Mouse (Mus musculus): ENCODE data around the gene Stac3. TPM values are rescaled to one million over a fixed set of nuclear protein-coding genes. Genes with fewer than 3 reads are reported as not detected.

Stac3 gene
- total and polyA plus RNA-seq, 3 experiments, result 0.21 to 1.2 (median 0.86) TPM

GRCm38 (mm10) chr10:127514764-127515163, 13.3 kb downstream of the Stac3 start, which contains the start of gene Ndufa4l2:
Gene Ndufa4l2, plus strand, starts transcription at chr10:127514967.
- H3K4me1 ChIP-seq (ENCODE audit: control insufficient read depth, insufficient read depth, low read length), result peaks cover 6% of the 10 kb centered on the region; the same call in 1 of the 2 replicates

DNA sequence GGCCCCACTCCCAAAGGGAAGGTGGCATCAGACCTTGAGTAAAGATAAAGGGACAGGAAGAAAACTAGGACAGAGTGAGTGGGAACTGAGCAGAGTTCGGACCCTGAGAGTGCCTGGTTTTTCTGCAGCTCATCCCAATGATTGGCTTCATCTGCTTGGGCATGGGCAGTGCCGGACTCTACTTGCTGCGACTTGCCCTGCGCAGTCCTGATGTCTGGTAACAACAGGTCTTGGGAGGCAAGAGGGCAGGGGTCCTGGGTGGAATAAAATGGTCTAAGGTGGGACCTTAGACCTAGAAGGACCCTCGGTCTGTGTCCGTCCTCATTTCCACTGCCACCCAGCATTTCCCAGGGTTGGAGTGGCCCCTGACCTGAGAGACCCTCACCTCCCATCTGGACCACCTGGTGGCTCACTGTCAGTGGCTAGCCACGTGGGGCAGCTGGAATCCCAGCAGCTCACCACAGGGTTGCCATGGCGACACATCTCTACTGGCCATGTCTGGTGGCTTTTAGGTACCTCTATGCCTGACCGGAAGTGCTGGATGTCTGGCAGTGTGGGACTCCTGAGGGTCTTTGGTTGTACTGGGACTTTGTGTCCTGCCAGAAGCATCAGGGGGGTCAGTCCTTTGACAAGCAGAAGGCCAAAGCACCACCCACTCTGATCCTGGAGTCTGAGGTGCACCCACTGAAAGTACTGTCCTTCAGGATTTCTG, 13.9 kb downstream of the Stac3 start:
- WGBS, result 40% methylated on average over 9 of the region's 9 CpGs
- H3K9ac ChIP-seq (ENCODE audit: low read depth, low read length), result peak overlapping the region; percentile 45
- H3K27ac ChIP-seq, result peak overlapping the region; percentile 58
- no peaks in the 10 kb centered on the region for H3K36me3 ChIP-seq (ENCODE audit: control insufficient read depth, insufficient read depth, low read length)
- no peaks in the 10 kb centered on the region for H3K27me3 ChIP-seq (ENCODE audit: control insufficient read depth, insufficient read depth, low read length)
- intact Hi-C loops (cut with DNase I), result no loop called here
- TF ChIP-seq POLR2A (IDR thresholded peaks at IDR 0.05; ENCODE audit: insufficient read depth, low read depth, low read length) (0 out of 2 replicates have a peak, but pooled peaks have one; percentile 23), EP300 (IDR thresholded peaks at IDR 0.05; ENCODE audit: insufficient read depth, low read depth, low read length) (no peak)
- DNase-seq, result peak in 1 of 2 experiments; percentile 24
- peak overlapping the region; percentile 22; the same call in 1 of the 2 replicates for H3K4me3 ChIP-seq
- H3K4me1 ChIP-seq (ENCODE audit: control insufficient read depth, insufficient read depth, low read length), result peaks cover 6% of the 10 kb centered on the region; the same call in 1 of the 2 replicates
- H3K79me2 ChIP-seq (replicated peaks; ENCODE audit: control insufficient read depth, insufficient read depth, low read length), result no peaks in the 10 kb centered on the region

More at GRCm38 (mm10) chr10:127514764-127515163, 13.3 kb downstream of the Stac3 start, which contains the start of gene Ndufa4l2:
- no peaks in the 10 kb centered on the region for H3K27me3 ChIP-seq (ENCODE audit: control insufficient read depth, insufficient read depth, low read length)
- no peaks in the 10 kb centered on the region for H3K79me2 ChIP-seq (replicated peaks; ENCODE audit: control insufficient read depth, insufficient read depth, low read length)
- peak; percentile 60 for TF ChIP-seq POLR2A (IDR thresholded peaks at IDR 0.05; ENCODE audit: insufficient read depth, low read depth, low read length)
- no peak for TF ChIP-seq EP300 (IDR thresholded peaks at IDR 0.05; ENCODE audit: insufficient read depth, low read depth, low read length)
- TF ChIP-seq CTCF (IDR thresholded peaks at IDR 0.05), result no peak
- 21% methylated on average over 6 of the region's 6 CpGs for WGBS
- peak within 1 kb of the TSS; percentile 58 for H3K27ac ChIP-seq
- peak; percentile 78 to 79 for DNase-seq
- H3K9ac ChIP-seq (ENCODE audit: low read depth, low read length), result peak within 1 kb of the TSS; percentile 45
- H3K36me3 ChIP-seq (ENCODE audit: control insufficient read depth, insufficient read depth, low read length), result no peaks in the 10 kb centered on the region
- intact Hi-C loops (cut with DNase I), result loop anchor here (5.0 kb wide), 1 partner anchor 108 kb away; the partner anchor contains the start of gene Lrp1
- H3K4me3 ChIP-seq, result peak within 1 kb of the TSS; percentile 22; the same call in 1 of the 2 replicates

DNA sequence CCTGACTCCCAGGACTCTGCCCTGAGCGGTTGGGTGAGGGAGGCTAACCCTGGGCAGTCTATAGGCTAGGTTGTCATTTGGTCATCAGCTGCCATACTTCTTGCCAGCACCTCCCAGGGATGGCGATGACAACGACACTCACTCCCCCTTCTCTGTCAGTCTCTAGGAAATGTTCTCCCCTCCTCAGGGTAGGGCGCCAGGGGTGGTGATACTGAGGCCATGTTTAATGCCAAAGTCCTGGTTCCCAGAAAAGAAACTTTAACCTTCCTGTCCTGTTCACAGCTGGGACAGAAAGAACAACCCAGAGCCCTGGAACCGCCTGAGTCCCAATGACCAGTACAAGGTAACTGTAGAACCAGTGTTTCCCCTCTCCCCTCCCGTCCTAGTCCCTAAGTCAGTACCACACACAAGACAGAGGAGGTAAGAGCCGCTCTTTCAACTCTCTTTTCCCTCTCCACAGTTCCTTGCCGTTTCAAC, 14.5 kb downstream of the Stac3 start:
- 50% methylated on average over 8 of the region's 8 CpGs for WGBS
- intact Hi-C loops (cut with DNase I), result no loop called here
- H3K27me3 ChIP-seq (ENCODE audit: control insufficient read depth, insufficient read depth, low read length), result no peaks in the 10 kb centered on the region
- no peak overlapping the region for H3K4me3 ChIP-seq
- TF ChIP-seq POLR2A (IDR thresholded peaks at IDR 0.05; ENCODE audit: insufficient read depth, low read depth, low read length) (no peak), EP300 (IDR thresholded peaks at IDR 0.05; ENCODE audit: insufficient read depth, low read depth, low read length) (no peak), CTCF (IDR thresholded peaks at IDR 0.05) (no peak)
- peak overlapping the region; percentile 58 for H3K27ac ChIP-seq
- H3K4me1 ChIP-seq (ENCODE audit: control insufficient read depth, insufficient read depth, low read length), result peaks cover 6% of the 10 kb centered on the region; the same call in 1 of the 2 replicates
- no peak for DNase-seq
- no peaks in the 10 kb centered on the region for H3K36me3 ChIP-seq (ENCODE audit: control insufficient read depth, insufficient read depth, low read length)
- no peaks in the 10 kb centered on the region for H3K79me2 ChIP-seq (replicated peaks; ENCODE audit: control insufficient read depth, insufficient read depth, low read length)
- peak overlapping the region; percentile 28 for H3K9ac ChIP-seq (ENCODE audit: low read depth, low read length)

DNA sequence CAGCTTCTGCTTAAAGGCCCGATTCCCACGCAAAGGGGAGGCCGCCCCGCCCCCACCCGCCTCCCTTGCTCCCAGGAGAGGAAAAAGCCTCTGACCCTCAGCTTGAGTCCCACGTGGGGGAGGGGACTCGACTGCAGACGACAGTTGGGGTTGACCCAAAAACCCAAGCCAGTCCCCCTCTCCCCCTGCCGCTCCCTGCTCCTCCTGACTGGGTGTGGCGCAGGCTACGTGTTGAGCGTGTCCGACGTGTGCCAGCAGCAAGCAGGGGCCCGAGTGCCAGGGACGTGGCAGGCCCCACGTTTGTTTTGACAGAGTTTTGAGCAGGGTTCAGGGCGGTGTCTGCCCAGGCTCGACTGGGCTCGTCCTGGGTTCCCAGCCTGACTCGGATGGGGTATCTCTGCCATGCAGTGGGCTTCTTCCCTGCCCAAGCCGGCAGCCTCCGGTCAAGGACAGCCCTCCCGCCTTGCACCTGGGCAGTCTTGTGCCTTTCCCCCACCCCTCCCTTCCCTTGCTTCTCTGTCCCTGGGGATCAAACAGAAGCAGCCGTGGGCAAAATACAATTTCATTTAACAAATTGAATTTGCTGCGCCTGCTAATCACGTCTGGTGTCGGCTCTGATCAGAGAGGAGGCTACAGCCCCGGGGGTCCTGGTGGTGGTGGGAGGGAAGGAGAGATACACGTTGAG, 15.2 kb downstream of the Stac3 start:
- TF ChIP-seq EP300 (IDR thresholded peaks at IDR 0.05; ENCODE audit: insufficient read depth, low read depth, low read length), result 0 out of 2 replicates have a peak, but pooled peaks have one; percentile 13
- TF ChIP-seq CTCF (IDR thresholded peaks at IDR 0.05), result no peak
- no peak for TF ChIP-seq POLR2A (IDR thresholded peaks at IDR 0.05; ENCODE audit: insufficient read depth, low read depth, low read length)
- Histone ChIP-seq H3K4me1 (ENCODE audit: control insufficient read depth, insufficient read depth, low read length) (peaks cover 8% of the 10 kb centered on the region; the same call in 1 of the 2 replicates), H3K36me3 (ENCODE audit: control insufficient read depth, insufficient read depth, low read length) (no peaks in the 10 kb centered on the region), H3K79me2 (replicated peaks; ENCODE audit: control insufficient read depth, insufficient read depth, low read length) (no peaks in the 10 kb centered on the region), H3K27ac (peak overlapping the region; percentile 63), H3K4me3 (peak overlapping the region; percentile 13; the same call in 1 of the 2 replicates), H3K9ac (ENCODE audit: low read depth, low read length) (peak overlapping the region; percentile 53), H3K27me3 (ENCODE audit: control insufficient read depth, insufficient read depth, low read length) (no peaks in the 10 kb centered on the region)
- peak; percentile 64 for DNase-seq
- intact Hi-C loops (cut with DNase I), result no loop called here
- 21% methylated on average over 30 of the region's 30 CpGs for WGBS

DNA sequence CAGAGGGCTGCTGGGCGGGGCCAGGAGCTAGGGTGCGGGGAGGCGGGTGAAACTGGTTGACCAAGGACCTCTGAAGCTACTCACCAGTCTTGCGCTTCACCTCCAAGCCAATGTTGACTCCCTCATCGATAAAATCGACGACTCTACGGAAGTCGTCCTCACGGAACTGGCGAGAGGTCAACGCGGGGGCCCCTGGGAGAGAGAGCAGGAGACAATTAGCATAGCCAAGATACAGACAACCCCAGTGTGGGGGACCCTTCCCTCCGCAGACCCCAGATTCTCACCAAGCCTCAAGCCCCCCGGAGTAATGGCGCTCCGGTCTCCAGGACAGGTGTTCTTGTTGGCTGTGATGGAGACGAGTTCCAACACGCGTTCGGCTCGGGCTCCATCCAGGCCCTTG, 16.5 kb downstream of the Stac3 start:
- H3K27me3 ChIP-seq (ENCODE audit: control insufficient read depth, insufficient read depth, low read length), result no peaks in the 10 kb centered on the region
- TF ChIP-seq CTCF (IDR thresholded peaks at IDR 0.05), result no peak
- no peak for TF ChIP-seq POLR2A (IDR thresholded peaks at IDR 0.05; ENCODE audit: insufficient read depth, low read depth, low read length)
- no peak for TF ChIP-seq EP300 (IDR thresholded peaks at IDR 0.05; ENCODE audit: insufficient read depth, low read depth, low read length)
- H3K4me3 ChIP-seq, result no peak overlapping the region
- no peak for DNase-seq
- H3K36me3 ChIP-seq (ENCODE audit: control insufficient read depth, insufficient read depth, low read length), result no peaks in the 10 kb centered on the region
- peaks cover 7% of the 10 kb centered on the region; the same call in 1 of the 2 replicates for H3K4me1 ChIP-seq (ENCODE audit: control insufficient read depth, insufficient read depth, low read length)
- 94% methylated on average over 22 of the region's 22 CpGs for WGBS
- H3K27ac ChIP-seq, result no peak overlapping the region
- no peak overlapping the region for H3K9ac ChIP-seq (ENCODE audit: low read depth, low read length)
- no peaks in the 10 kb centered on the region for H3K79me2 ChIP-seq (replicated peaks; ENCODE audit: control insufficient read depth, insufficient read depth, low read length)
- intact Hi-C loops (cut with DNase I), result no loop called here
